Mouse (Mus musculus) embryo, embryonic 9.5 days (tissue): ENCODE measurements around the gene Creb5.

Experiments
- DNase-seq: peaks from one replicate; pipeline ENCODE4 v3.0.0-alpha.2; 2017; ENCODE audit errors: extremely low spot score

The Creb5 gene

DNA sequence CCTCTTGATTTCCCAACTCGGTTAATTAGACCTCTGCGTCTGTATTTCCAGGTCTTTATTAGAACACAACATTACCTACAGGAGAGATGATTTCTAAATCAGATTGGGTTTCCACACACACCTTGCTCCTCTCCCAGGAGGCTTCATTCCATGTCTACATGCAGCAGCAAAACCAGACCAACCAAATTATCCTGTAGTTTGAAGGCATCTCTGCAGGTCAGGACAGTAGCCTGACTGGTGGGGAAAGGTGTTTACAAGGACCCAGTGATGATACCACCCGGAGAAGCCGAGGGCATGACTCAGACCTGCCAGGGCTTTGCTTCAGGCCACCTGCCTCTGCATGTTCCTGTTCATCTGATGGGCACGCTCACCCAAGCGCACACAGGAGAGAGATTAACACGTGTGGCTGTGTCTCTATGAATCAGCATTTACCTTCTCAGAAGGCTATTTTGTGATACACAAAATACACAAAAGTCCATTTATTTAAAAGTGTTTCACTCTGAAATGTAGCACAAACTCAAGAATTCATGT is 355.8 kb downstream of the Creb5 start:
- no peak for DNase-seq

DNA sequence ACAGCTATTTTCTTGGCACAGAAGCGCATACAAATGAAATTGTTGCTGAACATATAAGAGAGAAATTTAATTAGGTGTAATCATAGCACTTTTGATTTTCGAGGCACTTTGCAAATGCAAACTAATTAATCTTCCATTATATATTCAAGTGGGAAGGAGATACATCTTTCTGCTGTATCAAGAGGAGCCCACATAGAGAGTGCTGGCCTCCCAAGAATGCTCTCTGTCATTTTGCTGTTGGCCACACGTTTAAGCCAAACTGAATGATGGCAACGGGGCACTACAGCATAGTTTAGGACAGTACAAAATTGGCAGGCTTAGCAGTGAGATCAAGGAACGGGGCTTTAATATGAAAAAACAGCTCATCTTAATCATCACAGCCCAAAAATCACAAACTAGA is 356.4 kb downstream of the Creb5 start:
- no peak for DNase-seq

DNA sequence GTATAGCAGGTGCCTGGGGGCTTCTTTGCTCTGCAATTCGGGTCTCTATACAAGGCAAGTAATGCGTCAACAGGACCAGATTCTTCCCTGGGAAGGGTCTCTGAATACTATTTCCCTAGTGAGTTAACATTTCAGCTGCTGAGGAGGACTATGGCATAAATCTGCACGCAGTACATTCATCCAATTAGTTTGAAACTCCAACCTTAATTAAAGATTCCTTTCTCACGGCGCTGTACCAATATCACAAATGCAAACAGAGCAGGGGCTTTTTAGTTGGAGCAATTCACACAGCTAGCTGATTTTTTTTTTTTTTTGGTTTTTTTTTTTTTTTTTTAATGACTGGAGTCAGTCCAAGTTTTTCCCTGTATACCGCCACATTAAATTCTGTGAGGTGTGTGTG is 357.0 kb downstream of the Creb5 start:
- no peak for DNase-seq

DNA sequence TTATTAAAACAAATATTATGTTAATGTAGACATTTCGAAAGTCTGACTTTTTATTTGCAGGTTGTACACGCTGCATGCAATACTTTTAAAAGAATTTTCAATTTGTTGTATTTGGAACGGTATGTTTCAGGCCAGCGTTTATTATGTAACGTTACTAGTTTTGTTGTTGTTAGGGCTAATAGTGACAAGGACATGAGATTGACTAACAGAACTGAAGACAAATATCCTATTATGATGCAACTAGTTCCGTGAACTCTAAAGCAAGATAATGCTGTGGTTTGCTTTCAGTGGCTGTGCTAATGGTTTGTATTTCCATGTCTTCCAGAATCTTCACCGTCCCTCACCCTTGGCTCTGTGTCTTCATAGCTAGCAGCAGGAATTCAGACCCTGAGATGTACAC is 357.9 kb downstream of the Creb5 start:
- DNase-seq, result no peak

DNA sequence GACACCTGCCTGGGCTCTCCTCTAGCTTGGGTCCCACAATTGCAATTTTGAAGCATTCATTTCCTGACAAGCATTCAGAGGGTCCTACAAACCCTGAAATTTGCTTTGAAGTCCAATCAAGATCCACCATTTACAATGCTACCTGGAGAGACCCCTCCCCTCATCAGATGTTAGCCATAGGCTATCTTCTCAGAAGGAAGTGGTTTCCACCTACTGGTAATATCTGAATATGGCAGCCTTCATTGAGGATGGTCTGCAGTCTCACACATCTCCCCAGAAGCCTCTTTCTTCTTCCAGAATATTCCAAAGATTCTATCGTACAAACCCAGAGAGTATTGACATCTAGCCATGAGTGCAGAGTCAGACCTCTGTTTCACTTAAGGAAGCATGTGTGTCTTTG is 362.7 kb downstream of the Creb5 start:
- no peak for DNase-seq

DNA sequence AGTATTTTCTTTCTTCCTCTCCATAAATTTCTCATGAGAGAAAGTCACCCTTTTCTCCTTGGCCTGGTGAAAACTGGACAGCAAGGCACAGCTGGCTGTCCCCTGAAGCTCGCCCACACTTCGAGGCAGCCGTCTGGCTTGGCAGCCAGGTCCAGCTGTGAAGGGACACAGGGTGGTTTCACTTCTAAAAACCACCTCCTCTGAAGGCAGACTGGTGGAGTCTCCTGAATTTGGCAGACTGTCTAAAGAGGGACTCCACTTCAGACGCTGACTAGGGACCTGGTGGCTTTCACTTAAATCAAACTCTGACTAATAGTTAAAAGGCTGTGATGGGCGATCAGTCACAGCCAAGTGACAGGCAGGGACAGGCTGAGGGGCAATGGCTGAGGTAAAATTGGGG is 365.6 kb downstream of the Creb5 start:
- DNase-seq, result no peak

DNA sequence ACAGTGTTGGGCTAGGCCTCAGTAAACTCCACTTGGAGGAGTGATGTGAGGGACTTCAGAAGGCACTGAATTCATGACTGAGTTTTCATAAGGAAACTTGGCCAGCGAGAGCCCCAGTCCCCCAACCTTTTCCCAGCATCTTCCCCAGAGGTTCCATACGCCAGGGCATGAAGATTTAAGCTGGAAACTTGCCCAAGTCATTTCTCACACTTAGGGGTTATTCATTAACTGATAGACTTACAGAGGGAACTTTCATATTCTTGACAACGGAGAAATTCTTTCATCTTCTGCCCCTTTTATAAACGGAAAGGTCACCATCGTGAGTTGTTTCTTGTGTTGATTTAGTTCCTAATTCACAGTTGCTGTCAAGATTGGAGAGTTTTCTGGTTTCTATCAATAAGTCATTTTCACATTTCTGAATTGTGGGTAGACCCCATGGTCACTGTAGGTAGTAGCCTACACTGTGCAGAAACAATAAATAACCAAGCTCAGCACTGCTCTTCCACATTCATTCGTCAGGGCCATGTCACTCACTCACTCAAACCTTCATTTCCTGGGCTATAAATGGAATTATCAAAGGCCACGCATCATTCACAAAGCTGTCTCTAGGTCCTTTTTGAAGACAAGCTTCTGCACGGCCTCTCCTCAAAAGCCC is 366.8 kb downstream of the Creb5 start:
- no peak for DNase-seq

DNA sequence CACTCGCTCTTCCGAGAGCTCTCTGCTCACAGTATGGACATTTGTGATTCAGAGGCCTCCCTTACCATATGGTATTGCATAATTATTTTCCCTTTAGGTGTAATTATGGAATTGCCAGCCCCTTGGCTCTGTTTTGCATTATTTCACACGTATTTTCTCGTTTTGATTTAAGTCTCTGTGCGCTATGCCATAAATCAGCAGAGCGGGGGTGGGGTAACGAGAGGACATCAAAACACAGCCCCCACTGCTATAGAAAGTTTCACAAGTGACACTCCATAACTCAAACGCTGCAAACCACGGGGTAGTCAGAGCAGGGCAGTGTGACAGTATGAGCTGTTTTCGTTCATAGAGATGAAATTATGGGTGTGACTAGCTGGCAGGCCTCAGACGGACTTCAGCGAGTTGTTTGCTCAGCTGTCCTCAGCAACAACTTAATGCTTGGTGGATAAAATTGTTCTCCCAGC is 367.3 kb downstream of the Creb5 start:
- DNase-seq, result no peak

DNA sequence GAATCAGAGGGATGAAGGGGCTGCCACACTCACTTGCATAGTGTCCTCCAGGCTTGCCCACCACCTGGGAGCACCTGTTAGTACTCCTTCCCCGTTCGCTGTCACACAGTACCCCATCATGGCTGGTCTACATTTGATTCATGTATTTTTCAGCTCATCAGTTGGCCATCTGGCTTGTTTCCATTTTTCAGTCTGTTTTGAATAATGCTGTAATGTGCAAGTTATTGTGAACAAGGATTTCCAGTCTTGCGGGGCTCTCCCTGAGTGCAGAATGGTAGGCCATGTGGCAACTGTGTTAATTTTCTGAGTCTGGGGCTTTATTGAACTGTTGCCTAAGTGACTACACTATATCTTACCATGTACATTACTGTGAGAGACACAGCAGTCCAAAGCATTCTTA is 369.4 kb downstream of the Creb5 start:
- no peak for DNase-seq

DNA sequence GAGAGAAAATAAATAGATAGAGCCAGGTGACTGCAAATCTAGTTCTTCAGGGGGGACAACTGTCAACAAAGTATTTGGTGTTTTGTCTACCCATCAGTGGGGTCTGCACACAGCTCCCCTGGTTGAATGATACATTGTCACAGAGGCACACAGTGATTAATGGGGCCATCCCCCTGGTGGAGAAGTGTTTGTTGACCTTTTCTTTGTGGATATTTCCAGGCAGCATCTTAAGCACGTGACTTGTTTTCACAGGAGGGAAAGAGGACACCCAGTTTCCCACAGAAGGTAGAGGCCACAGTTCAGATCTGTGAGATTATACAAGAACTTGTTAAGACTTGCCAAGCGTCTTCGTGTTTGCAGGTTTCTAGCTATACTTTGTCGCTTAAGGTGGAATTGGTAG is 370.4 kb downstream of the Creb5 start:
- DNase-seq, result peak; percentile 45

DNA sequence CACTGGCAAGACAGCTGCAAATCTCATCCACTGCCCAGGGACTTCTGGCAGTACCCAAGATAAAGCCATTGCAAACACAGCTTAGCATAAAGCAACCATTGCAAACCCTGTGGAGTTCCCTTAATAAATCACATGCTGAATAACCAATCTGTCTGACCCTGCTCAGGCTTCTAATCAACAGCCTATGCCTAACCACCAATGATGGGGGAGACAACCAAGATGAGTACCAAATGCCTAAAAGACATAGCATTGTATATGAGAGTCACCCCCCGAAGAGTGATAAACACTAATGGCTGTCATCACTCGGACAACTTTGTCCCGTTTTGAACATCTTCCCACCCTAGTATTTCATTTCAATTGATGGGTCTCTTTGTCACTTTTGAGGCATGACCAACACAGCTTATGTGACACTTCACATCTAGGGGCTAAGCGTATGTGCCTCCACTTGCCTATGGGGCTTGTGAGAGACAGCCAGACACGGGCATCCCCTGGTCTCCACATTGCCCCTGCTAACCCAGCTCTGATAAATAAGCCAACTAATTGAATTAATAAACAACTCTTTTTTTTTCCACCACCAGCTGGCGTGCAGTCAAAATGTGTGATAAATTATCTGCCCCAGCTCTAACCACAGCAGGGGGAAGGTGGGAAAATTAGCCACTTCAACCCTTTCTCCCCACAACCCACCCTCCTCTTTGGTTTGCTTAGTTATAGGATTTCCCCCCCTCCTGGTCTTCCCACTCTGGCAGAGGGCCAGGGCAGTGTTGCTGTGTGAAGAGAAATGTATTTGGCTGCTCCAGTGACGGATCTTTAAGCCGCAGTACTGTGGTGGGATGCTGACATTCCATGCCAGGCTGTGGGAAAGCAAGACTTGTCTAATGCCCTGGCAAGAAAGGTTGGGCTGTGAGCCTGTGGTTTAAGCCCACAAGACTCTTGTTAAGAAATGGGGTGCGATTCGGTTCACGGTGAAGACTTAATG is 376.1 kb downstream of the Creb5 start:
- no peak for DNase-seq

DNA sequence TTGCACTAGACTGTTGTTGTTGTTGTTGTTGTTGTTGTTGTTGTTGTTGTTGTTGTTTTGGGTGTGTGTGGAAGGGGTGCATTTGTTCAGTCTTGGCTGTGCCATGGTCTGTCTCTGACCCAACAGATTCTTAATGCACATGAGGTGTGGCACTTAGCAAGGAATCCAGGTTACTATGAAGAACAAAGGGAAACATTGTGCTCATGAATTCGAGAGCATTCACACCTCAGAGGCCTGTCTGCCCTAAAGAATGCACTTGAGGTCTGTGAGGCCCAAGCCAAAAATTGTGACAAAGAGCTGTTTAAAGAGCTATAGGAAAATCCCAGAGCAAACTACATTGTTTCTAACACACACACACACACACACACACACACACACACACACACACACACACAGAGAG is 377.7 kb downstream of the Creb5 start:
- no peak for DNase-seq

DNA sequence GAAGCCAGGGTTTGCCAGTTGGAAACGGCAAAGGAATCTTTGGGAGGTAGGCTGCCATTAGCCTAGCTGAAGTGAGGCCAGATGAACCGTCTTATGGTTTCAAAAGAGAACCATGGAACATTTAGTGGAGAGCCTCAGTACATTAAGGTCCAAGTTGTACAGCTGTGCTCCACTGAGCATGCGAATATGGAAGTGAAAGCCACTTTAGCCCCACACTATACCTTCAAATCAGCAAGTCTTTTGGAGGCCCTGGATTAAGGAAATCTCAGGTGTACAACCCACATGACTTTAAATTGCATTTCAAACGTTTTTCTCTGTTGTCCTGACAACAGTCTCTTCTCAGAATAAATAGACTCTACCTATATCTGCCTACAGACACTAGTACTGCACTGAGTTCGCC is 379.4 kb downstream of the Creb5 start:
- DNase-seq, result no peak

DNA sequence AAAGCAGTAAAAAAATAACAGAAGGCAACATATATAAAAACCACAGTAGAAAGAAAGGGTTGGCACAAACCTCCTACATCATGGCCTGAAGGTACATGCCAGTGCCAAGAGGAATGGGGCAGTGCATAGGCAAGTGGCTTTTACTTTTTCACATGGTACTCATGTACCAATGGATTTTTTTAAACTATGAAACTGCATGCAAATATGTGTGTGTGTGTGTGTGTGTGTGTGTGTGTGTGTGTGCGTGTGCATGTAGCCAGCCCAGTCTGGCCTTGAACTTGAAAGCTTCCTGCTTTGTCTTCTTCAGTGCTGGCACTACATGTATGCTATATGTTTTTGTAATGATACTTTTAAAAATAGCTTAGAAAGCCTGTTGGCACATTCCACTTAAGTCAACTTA is 391.2 kb downstream of the Creb5 start:
- DNase-seq, result no peak

DNA sequence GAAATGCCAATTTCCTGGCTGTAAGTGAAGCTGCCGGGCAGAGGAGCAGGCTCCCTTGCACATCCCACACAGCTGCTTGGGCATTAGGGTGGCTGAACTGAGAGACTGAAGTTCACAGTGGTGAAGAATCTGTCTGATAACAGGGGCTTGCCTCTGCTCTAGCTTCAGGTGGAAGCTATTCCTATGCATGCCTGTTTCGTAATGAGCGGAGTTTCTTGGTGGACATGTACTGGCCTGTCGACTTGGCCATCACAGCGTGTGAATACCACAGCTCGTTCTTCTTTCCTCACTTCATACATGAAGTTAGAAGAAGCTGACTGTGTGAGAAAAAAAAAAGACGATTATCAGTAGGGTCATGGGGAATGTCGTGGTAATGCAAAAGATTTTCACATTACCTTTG is 393.0 kb downstream of the Creb5 start:
- DNase-seq, result no peak

DNA sequence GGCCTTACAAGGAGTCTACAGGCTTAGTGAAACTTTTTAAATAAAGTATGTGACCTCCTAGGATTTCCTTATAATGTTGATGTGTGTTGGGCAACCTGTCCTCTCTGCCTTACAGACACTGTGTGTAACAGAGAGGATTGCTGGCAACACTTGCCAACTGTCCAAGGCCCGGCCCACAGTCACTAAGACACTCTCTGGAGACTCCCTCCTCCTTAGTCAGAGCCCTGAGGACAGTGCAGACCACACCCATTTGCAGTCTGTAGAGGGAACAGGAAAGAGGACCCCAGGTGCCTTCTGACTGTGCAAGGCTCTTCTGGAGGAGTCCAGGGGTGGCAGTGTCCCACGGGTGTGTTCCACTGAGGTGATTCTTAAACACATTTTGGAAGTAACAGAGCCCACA is 397.3 kb downstream of the Creb5 start:
- no peak for DNase-seq

DNA sequence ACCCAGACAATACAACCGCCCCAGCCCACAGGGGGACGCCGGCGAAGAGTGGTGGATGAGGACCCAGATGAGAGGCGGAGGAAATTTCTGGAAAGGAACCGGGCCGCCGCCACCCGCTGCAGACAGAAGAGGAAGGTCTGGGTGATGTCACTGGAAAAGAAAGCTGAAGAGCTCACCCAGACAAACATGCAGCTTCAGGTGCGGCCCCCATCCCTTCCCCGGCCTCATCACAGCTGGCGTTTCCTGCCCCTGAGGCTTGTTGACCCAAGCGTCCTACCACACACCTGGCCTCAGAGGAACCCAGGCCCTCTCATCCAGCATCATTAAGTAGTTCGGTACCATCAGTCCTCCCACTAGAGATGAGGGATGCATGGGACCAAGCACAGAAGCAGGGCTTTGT is 398.3 kb downstream of the Creb5 start:
- DNase-seq, result no peak

DNA sequence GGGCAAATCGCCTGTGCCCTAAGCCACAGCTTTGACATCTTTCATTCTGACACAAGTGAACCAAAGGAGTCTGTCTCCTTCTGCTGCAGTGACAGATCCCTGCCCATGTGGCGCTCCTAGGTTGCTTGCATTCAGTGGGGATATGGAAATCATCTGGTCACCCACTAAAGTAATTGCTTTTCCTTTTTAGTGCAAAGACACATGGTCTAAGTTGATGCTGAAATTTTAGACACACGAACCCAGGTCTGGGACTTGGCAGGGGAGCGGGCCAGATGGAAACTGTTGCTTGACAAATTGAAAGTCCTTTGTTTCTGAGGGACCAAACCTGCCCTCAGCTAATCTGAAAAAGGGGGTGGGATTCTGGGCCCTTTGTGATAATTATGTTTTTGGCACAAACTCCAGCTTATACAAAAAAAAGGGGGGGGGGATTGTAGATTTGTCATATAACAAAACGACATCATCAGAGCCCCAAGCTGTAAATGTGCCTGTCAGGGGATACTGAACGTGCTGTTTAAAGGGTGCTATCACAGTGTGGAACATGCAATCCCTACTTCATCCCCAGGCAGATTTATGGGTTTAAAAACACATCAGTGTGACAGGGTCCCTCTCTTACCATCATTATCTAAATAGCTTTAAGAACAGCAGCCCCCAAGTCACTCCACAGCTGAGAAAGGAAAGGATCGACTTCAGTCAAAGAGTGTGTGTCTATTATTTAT is 401.9 kb downstream of the Creb5 start:
- DNase-seq, result no peak

DNA sequence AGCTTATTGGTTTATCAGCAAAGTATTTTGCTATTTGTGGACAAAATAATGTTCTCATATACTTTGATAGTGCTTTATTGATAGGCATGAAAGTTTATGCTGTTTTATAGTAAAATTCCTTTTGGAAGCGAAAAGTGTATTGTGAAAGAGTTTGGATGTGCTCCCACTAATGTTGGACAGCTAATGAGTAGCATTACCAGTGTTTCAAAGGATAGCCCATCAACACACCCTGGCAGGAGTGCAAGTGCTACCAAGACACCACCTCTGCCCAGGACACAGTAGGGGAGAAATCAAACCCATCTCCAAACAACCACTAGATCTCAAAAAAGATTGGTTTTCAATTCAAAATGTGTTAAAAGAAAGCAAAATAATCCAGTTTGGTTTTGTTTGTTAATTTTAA is 403.9 kb downstream of the Creb5 start:
- no peak for DNase-seq

DNA sequence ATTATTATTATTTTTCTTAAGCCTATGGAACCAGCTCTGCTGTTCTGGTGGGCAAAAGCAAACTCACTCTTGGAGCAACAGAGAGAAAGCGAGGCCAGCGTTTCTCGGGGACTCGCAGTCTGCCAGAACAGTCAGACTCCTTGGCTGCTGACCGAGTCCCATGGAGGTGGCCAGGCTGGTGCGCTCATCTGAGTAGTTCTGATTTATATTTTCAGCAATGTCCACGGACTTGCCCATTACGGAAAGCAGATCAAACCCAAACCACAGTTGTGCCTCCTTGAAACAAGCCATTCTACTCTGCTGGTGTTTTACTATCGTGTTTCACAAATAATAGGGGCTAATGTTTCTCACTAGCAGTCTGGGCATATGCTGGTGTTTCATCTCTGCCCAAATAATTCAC is 408.1 kb downstream of the Creb5 start:
- no peak for DNase-seq

DNA sequence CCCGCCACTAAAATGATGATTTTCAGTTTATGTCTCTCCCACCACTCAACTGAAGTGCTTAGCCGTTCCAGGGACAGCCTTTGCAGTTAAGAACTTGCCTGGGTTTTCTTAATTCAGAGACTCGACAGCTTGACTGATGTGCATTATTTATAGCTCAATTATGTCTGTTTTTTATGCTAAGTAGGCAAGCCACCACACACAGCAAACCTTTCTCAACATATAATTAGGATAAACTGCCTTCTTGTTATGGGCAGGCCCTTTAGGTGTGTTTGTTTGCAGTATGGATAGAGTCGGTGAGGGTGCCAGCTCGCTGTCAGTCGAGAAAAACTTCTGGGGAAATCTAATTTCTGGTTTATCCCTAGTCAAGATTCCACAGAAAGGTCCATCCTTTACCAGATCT is 409.4 kb downstream of the Creb5 start:
- DNase-seq, result no peak

DNA sequence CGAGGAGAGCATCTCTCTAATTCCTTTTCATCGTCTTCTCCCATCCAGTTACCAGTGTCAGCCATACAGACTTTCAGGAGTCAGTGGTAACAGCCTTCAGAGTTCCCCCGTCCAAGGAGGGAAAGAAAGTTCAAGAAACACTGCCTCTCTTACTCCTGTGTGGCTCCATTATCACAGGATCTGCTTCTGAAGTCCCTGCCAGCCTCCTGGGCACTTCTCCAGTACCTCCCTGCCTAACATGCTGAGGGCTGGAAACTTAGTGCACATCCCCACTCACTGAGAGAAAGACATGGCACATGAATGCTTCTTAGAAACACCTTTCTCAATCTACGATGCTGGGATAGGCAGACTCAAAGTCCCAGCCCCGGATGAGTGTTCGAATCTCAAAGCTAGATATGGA is 409.9 kb downstream of the Creb5 start:
- no peak for DNase-seq
